Mouse (Mus musculus) G1E-ER4 (cell line): ENCODE results near the gene Il18. TPM values are rescaled to one million over a fixed set of nuclear protein-coding genes. Genes with fewer than 3 reads are reported as not detected.

Source experiments
- GATA1 ChIP-seq: IDR thresholded peaks from one replicate; pipeline ENCODE4 v1.8.0; 2012; ENCODE audit warnings: low read length, inconsistent platforms
- polyA plus RNA-seq: library from polyadenylated mRNA; stranded (reverse); fragments of >175 nt; gene quantifications from 2 replicates; pipeline ENCODE4 v1.2.3, GENCODE M21; 2012

Gene Il18
- polyA plus RNA-seq, 1 experiment = not detected

DNA sequence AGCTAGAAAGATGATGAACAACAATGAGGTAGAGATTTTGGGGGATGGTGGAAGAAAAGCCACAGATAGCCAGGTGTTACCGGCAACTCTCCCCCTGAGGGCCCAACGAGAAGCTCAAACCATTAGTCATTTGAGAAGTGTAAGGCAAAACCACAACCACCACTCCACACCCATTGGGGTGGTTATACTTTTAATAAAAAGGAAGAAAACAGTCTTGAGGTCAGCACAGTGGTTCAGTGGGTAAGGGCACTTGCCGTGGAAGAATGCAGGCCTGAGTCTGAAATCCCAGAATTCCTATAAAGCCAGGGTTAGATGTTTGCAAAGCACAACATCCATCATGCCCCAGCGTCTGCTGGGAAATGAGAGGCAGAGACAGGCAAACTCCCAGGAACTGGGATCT, 17.3 kb upstream of the Il18 start:
- no peak for TF ChIP-seq GATA1

DNA sequence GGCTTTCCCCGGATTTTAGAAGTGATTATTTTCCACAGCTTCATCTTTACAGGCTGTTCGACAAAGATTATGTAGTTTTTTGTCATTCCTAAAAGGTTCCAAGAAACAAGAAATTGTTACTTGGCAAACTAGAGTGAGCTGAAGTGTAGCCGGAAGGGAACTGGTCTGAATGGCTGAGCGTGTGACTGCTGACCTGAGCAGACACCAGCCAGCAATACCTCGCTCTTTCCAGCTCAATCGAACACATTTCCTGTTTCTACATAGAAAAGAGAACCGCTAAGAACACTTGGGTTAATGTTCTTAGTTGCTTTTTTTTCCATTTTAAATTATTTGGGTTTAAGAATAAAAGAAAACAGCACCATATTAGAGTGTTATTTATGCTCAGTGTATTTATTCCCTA, 14.5 kb upstream of the Il18 start:
- TF ChIP-seq GATA1 = no peak

DNA sequence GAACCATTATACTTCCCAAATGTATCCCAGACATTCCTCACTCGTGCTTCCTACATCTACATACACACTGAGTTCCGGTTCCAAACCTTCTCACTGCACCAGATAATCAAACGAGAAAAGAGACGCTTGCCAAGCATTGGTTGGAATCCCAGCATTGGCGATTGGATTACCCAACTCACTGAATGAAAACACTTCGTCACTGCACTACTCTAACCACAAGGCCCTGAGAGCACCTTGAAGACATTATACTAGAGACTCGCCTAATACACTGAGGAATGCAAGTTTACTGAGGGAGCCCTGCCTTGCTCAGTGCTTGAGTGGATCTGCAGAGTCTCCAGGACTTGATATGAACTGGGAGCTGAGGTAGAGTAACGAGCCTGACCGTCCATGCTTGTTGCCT, 12.2 kb upstream of the Il18 start:
- TF ChIP-seq GATA1 = no peak

GRCm38 (mm10) chr9:50547859-50548478, 6.7 kb upstream of the Il18 start:
- TF ChIP-seq GATA1 = no peak

- TF ChIP-seq GATA1 = no peak
Observed at GRCm38 (mm10) chr9:50548936-50549335, 5.7 kb upstream of the Il18 start.

GRCm38 (mm10) chr9:50552206-50552605, 2.4 kb upstream of the Il18 start:
- TF ChIP-seq GATA1 = no peak

- no peak for TF ChIP-seq GATA1
Observed at GRCm38 (mm10) chr9:50553547-50553946, 1.1 kb upstream of the Il18 start.

DNA sequence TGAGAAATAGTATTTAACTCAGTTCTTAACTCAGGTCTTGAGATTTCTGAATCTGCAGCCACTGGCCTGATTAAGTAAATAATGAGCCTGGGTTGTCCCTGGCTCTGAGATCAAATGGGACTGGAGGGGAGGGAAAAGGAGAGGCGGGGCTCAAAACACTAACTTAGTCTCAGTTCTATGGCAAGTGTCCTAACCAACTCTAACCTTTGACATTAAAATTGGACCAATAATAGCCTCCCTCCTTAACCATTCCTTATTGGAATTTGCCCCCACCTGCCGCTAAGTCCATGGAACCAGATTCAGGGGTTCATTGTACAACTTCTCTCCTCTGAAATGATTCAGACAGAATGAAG, 443 bp downstream of the Il18 start, which contains the start of gene Bco2:
Gene Bco2, minus strand, starts transcription at position 88 of the 353 bp plus-strand sequence.
- TF ChIP-seq GATA1 = no peak

GRCm38 (mm10) chr9:50561145-50561917, 6.7 kb downstream of the Il18 start, which contains the start of gene Tex12:
Gene Tex12 (minus strand): TSS chr9:50561325.
- no peak for TF ChIP-seq GATA1

DNA sequence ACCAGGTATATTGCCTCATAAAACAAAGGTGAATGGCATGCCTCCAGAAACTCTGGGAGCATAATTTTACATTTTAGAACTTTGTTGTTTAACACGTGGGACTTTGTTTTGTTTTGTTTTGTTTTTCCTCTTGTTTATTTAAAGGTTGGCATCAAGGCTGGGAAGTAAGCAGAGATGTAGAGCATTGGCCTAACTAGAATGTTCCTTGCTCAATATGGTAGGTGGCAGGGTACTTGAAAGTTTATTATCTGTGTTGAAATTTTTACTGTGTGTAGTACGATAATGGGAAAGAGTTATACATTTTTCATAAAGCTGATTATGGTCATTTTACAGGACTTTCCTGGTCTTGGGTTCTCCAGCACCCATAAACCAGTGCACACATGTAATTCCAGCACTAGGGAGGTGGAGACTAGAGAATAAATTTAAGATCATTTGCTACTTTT, 7.3 kb downstream of the Il18 start:
- no peak for TF ChIP-seq GATA1

GRCm38 (mm10) chr9:50565173-50565572, 10.5 kb downstream of the Il18 start:
- TF ChIP-seq GATA1 = no peak

- TF ChIP-seq GATA1 = no peak
Observed at GRCm38 (mm10) chr9:50565940-50566339, 11.3 kb downstream of the Il18 start.

GRCm38 (mm10) chr9:50567372-50567771, 12.7 kb downstream of the Il18 start:
- TF ChIP-seq GATA1 = no peak

DNA sequence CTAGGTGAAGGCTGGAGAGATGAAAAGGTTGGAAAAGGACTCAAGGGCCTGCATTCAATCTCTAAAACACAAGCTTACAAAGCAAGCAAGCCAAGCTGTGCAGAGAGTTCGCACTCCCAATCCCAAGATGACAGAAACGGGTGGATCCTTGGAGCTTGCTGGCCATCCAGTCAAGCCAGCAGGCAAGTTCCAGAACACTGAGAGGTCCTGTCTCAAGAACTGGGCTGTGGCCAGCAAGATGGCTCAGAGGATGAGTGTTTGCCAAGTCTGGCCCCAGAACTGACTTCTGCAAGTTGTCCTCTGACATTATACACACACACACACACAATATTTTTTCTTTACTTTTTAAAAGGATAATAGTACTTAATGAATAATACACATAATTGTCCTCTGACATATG, 13.3 kb downstream of the Il18 start:
- no peak for TF ChIP-seq GATA1

DNA sequence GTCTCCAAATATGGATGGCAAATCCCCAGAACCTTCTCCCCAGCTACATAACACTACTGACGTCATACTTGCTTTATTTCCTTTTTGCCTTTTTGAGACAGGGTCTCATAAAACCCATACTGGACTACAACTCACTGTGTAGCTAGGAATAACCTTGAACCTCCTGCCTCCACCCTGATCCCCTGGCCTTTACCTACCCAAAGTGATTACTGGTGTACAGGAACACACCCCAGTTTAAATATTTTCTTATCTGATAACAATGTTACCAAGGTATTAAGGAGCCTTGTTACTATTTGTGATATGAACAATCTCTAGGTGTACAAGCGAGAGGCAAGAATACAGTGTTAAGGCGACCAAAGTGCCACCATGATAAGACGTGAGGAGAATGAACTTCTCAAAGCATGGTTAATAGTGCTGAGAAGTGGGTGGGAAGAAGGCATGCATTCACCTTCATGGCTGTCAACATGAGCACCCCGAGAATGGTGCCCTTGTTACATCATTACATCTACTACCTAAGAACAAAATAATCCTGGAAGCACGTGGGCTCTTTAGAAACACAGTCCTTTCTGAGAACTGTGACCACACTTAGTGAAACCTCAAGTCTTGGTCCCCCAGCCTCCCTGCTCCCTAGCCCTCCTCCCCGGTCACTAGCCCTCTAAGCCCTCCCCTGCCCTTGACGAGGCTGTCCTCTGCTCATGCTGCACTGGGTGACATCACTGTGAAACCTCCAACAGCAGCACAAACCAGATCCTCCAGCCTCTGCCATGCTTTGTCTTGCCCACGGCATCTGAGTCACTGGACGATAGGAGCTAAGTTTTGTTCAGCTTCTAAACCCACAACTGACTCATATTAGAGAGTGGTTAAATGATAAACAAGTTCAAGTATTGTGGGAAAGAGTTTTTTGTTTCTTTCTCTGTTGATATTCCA, 15.2 kb downstream of the Il18 start:
- TF ChIP-seq GATA1 = no peak

DNA sequence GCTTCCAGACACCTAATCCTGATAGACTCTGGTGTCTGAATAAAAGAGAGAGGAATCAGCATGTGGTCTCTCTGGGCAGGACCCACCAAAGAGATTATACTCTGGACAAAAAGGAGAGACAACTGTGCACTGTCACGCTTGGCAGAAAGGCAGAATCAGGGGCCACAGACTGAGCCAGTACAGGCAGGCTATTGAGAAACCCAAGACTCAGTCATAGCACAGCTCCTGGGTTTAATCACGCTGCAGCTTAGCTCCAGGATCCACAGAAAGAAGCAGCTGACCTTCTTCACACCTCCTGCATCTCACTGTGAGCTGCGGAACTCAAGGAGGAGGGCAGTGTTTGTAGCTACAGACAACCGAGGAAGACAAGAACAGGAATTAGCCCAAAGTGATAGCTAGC, 25.7 kb downstream of the Il18 start:
- no peak for TF ChIP-seq GATA1
